Mouse (Mus musculus) testis, adult 2 months (tissue): ENCODE results near the gene Pfkm.

ENCODE experiments used
- CTCF ChIP-seq: fragments of 200-500 bp; IDR thresholded peaks from 2 replicates; pipeline ENCODE4 v1.5.1; 2012; ENCODE audit warnings: low read depth, mild to moderate bottlenecking, inconsistent platforms, low read length, moderate library complexity; ENCODE audit not compliant: control insufficient read depth, insufficient read depth, insufficient replicate concordance
- POLR2A ChIP-seq: fragments of 200-500 bp; IDR thresholded peaks from 2 replicates; pipeline ENCODE4 v1.6.1; 2012; ENCODE audit warnings: low read depth, mild to moderate bottlenecking, inconsistent platforms, low read length, moderate library complexity; ENCODE audit not compliant: control insufficient read depth

GRCm38 (mm10) chr15:98155944-98156343 lies 63.6 kb downstream of the Pfkm start:
- TF ChIP-seq CTCF (no peak), POLR2A (no peak)
